Mouse (Mus musculus) limb, embryonic 15.5 days (tissue): ENCODE data around the gene Shisa8. TPM values are rescaled to one million over a fixed set of nuclear protein-coding genes. Genes with fewer than 3 reads are reported as not detected.

Experiments used
- ATAC-seq: fragments of 200-750 bp; cut with Nextera tagmentation; 2 replicates; pipeline ENCODE4 v1.8.0; 2017; ENCODE audit warnings: low read depth, moderate TSS enrichment; ENCODE audit not compliant: insufficient number of reproducible peaks, low FRiP score, low TSS enrichment
- H3K27ac ChIP-seq: fragments of 300-500 bp; sonication (generic); 2 replicates; pipeline ENCODE4 v1.5.1; 2015; ENCODE audit warnings: moderate library complexity, mild to moderate bottlenecking, inconsistent platforms
- H3K27me3 ChIP-seq: fragments of 300-500 bp; sonication (generic); 2 replicates; pipeline ENCODE4 v1.6.1; 2015; ENCODE audit warnings: inconsistent platforms
- H3K36me3 ChIP-seq: fragments of 300-500 bp; sonication (generic); 2 replicates; pipeline ENCODE4 v1.6.1; 2015; ENCODE audit warnings: inconsistent platforms
- H3K4me1 ChIP-seq: fragments of 300-500 bp; sonication (generic); 2 replicates; pipeline ENCODE4 v1.6.1; 2015; ENCODE audit warnings: inconsistent platforms
- H3K4me2 ChIP-seq: fragments of 300-500 bp; sonication (generic); 2 replicates; pipeline ENCODE4 v1.6.1; 2015; ENCODE audit warnings: mild to moderate bottlenecking, inconsistent platforms
- H3K4me3 ChIP-seq: fragments of 300-500 bp; sonication (generic); 2 replicates; pipeline ENCODE4 v1.5.1; 2015; ENCODE audit warnings: mild to moderate bottlenecking, inconsistent platforms
- H3K9ac ChIP-seq: fragments of 300-500 bp; sonication (generic); 2 replicates; pipeline ENCODE4 v1.6.1; 2015; ENCODE audit warnings: inconsistent platforms
- H3K9me3 ChIP-seq: fragments of 300-500 bp; sonication (generic); 2 replicates; pipeline ENCODE4 v1.6.1; 2016; ENCODE audit warnings: inconsistent platforms
- WGBS: fragments of 180-500 bp; shearing (Covaris S2); methylation state at CpG from one replicate; pipeline ENCODE4 v1.1.7; 2015; 5-methylcytosine and 5-hydroxymethylcytosine counted together
- polyA plus RNA-seq: library from polyadenylated mRNA; unstranded; fragments of >200 nt; fragmentation: Nextera tagmentation; extraction: Ambion mirVana; gene quantifications from 2 replicates; pipeline ENCODE4 v1.2.1, GENCODE M21; 2015

Gene Shisa8
- polyA plus RNA-seq, 1 experiment from 2014 or later = 0.40 TPM

DNA sequence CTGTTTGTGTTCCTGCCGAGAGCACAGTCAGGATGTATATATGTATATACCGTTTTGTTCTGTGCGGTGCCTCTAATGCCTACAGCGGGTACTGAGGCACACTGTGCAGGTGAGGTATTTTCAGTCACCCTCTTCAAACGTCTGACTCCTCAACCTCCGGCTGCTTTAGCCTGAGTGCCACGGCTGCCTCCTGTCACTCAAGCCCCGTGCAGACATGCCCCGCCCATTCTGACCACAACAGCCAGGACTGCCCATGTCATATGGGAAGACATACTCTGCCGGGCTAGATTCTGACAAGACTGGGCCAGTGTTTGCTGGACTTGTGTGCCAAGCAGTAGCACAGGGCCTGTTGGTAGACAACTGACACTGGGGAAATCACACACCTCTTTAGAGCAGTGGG lies 23.0 kb upstream of the Shisa8 start:
- no peak for ATAC-seq
- Histone ChIP-seq H3K4me2 (no peak overlapping the region), H3K36me3 (0 out of 2 replicates have a peak, but pooled peaks cover 12% of the 10 kb centered on the region), H3K9ac (no peak overlapping the region), H3K27me3 (no peaks in the 10 kb centered on the region), H3K4me1 (peaks cover 9% of the 10 kb centered on the region; the same call in 1 of the 2 replicates), H3K27ac (no peak overlapping the region), H3K4me3 (no peak overlapping the region), H3K9me3 (no peaks in the 10 kb centered on the region)
- 69% methylated on average over 10 of the region's 10 CpGs for WGBS

DNA sequence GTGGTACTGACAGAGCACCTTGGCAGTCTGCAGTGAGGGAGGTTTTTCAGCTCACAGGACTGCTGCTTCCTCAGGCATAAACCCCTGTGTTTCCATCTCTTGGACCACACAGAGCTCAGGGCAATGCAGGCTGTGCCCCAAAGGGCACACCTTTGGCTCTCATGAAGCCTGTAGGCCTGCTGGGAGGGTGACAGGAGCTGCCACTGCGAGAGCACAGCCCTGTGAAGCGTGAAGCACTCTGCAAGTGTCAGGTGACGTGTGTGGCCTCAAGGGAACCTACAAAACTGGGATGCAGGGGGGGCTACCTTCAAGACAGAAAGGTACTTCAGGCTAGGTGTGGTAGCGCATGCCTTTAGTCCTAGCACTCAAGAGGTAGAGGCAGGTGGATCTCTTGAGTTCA lies 20.0 kb upstream of the Shisa8 start:
- no peak overlapping the region for H3K9ac ChIP-seq
- 70% methylated on average over 4 of the region's 4 CpGs for WGBS
- H3K27me3 ChIP-seq = no peaks in the 10 kb centered on the region
- ATAC-seq = no peak
- H3K36me3 ChIP-seq = 0 out of 2 replicates have a peak, but pooled peaks cover 5% of the 10 kb centered on the region
- no peaks in the 10 kb centered on the region for H3K9me3 ChIP-seq
- H3K27ac ChIP-seq = no peak overlapping the region
- no peak overlapping the region for H3K4me2 ChIP-seq
- no peak overlapping the region for H3K4me3 ChIP-seq
- peaks cover 9% of the 10 kb centered on the region; the same call in 1 of the 2 replicates for H3K4me1 ChIP-seq

DNA sequence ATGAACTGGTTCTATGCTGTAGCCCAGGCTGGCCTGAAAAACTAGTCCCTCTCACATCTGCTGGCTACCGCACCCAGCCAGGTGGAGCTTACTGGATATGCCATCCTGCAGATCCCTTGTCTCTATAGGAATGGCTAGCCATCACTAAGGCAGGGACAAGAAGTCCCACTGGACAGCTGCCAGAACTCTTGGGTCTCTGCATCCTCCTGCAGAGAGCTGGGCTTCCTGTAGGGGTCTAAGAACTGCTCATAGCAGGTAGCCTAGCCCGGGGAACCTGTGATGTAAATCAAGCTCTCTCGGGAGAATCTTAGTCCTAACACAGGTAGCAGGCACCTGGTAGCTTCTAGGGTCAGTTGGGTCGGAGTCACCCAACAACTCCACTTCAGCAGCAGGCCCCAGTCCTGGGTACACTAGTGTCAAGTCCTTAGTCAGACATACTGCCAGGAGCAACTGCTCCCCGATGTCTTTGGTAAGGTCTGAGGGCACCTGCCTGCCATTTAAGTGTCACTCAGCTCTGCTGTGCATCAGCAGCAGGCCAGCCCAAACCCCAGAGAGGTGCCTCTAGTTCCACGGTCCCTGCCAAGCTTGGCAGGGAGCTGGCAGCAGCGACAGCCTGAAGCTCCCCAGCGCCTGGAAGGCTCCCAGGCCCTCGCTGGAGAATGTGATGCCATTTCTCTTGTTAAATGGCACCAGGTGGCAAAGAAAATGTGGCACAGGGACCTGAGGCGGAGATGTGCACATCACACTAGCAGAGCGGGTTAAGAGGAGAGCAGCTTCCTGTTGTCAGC lies 19.2 kb upstream of the Shisa8 start:
- WGBS = 56% methylated on average over 11 of the region's 11 CpGs
- no peak overlapping the region for H3K27ac ChIP-seq
- ATAC-seq = no peak

DNA sequence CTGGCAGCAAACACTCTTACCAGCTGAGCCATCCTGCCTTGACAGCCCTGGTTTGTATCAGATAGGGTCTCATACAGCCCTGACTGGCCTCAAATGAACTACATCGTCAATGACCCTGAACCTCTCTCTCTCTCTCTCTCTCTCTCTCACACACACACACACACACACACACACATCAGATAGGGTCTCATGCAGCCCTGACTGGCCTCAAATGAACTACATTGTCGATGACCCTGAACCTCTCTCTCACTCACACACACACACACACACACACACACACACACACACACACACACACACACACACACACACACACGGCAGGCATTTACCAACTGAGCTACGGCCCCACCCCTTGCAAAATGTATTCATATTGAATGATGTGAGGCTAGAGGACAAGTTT lies 18.5 kb upstream of the Shisa8 start:
- Histone ChIP-seq H3K9me3 (no peaks in the 10 kb centered on the region), H3K4me1 (peaks cover 9% of the 10 kb centered on the region; the same call in 1 of the 2 replicates), H3K36me3 (0 out of 2 replicates have a peak, but pooled peaks cover 5% of the 10 kb centered on the region), H3K27ac (no peak overlapping the region), H3K4me2 (no peak overlapping the region), H3K27me3 (no peaks in the 10 kb centered on the region), H3K4me3 (no peak overlapping the region), H3K9ac (no peak overlapping the region)
- ATAC-seq = no peak
- 85% methylated on average over 4 of the region's 4 CpGs for WGBS

More for the DNA sequence above, 19.2 kb upstream of the Shisa8 start:
- no peak overlapping the region for H3K9ac ChIP-seq
- no peaks in the 10 kb centered on the region for H3K27me3 ChIP-seq
- H3K4me3 ChIP-seq = no peak overlapping the region
- peaks cover 9% of the 10 kb centered on the region; the same call in 1 of the 2 replicates for H3K4me1 ChIP-seq
- H3K36me3 ChIP-seq = 0 out of 2 replicates have a peak, but pooled peaks cover 5% of the 10 kb centered on the region
- H3K9me3 ChIP-seq = no peaks in the 10 kb centered on the region
- no peak overlapping the region for H3K4me2 ChIP-seq

DNA sequence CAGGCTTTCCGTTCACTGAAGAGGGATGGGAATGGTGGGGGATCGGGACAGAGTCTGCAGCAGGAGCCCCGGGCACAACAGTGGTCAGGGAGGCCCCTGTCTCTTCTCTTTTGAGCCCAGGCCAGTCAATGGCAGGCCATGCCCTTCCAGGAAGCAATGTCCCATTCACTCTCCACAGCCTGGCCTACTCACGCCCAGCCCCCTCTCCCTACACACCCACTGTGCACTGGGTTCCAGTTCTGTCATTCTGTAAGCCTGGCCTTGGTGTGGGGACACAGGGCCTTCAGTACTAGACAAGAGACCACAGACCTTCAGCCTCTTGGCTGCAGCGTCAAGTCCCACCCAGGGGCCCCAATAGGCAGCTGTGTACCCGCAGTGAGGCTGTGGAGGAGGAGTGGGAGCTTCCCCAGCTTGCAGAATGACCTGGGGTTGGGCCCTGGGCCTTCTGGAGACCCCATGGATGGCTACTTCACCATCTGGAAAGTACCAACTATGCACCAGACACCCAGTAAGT lies 17.5 kb upstream of the Shisa8 start:
- Histone ChIP-seq H3K9me3 (no peaks in the 10 kb centered on the region), H3K36me3 (0 out of 2 replicates have a peak, but pooled peaks cover 5% of the 10 kb centered on the region), H3K27me3 (peaks cover 6% of the 10 kb centered on the region; the same call in 1 of the 2 replicates), H3K9ac (no peak overlapping the region), H3K4me3 (no peak overlapping the region), H3K4me2 (no peak overlapping the region), H3K27ac (no peak overlapping the region), H3K4me1 (peaks cover 5% of the 10 kb centered on the region; the same call in 1 of the 2 replicates)
- WGBS = 72% methylated on average over 6 of the region's 6 CpGs
- no peak for ATAC-seq

DNA sequence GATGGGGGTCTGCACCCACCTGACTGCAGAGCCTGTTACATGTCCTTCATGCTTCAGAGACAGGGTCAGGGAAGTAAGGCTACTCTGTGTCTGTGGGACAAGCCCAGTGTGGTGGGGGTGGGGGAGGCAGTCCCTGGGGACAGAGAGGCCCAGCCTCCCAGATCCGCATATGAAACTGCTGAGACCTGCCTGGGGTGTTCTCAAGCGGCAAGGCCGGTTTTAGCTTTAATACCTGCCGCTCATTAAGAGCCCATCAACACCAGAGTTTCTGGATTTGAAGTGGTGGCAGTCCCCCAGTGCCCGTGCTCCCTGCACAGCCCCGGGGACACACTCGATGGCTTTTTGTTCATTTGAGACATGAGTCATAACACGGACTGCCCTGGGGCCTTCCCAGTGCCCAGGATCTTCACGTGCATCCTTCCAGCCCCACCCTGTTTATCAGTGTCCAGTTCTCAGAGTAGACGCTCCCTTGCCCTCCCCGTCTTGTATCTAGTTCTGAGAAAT lies 17.0 kb upstream of the Shisa8 start:
- ATAC-seq = no peak
- H3K9ac ChIP-seq = no peak overlapping the region
- H3K4me1 ChIP-seq = peaks cover 7% of the 10 kb centered on the region; the same call in 1 of the 2 replicates
- H3K36me3 ChIP-seq = 0 out of 2 replicates have a peak, but pooled peaks cover 5% of the 10 kb centered on the region
- no peak overlapping the region for H3K4me2 ChIP-seq
- no peak overlapping the region for H3K4me3 ChIP-seq
- 24% methylated on average over 11 of the region's 11 CpGs for WGBS
- H3K27me3 ChIP-seq = peaks cover 11% of the 10 kb centered on the region
- no peaks in the 10 kb centered on the region for H3K9me3 ChIP-seq
- H3K27ac ChIP-seq = no peak overlapping the region

DNA sequence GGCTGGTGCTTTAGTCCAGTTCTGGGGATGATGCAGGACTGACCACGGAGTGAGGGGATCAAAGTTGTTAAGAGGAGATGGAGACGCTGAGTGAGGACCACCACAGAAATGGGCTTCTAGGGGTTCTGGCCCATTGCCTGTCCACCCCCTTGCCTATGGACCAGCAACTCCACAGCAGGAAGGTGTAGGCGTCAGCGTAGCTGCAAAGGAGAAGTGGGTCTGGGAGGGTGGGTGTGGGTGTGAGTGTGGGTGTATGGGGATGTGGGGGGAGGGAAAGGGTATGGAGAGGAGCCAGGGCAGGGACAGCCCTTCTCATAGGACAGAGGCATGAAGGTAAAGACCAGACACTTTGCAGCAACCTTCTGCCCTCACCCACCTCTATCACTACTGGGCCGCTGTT lies 13.2 kb upstream of the Shisa8 start:
- Histone ChIP-seq H3K9ac (no peak overlapping the region), H3K27me3 (peaks cover 33% of the 10 kb centered on the region), H3K27ac (no peak overlapping the region), H3K4me3 (no peak overlapping the region), H3K36me3 (no peaks in the 10 kb centered on the region), H3K4me2 (no peak overlapping the region), H3K9me3 (no peaks in the 10 kb centered on the region), H3K4me1 (peaks cover 13% of the 10 kb centered on the region)
- no peak for ATAC-seq
- WGBS = 81% methylated on average over 5 of the region's 5 CpGs

DNA sequence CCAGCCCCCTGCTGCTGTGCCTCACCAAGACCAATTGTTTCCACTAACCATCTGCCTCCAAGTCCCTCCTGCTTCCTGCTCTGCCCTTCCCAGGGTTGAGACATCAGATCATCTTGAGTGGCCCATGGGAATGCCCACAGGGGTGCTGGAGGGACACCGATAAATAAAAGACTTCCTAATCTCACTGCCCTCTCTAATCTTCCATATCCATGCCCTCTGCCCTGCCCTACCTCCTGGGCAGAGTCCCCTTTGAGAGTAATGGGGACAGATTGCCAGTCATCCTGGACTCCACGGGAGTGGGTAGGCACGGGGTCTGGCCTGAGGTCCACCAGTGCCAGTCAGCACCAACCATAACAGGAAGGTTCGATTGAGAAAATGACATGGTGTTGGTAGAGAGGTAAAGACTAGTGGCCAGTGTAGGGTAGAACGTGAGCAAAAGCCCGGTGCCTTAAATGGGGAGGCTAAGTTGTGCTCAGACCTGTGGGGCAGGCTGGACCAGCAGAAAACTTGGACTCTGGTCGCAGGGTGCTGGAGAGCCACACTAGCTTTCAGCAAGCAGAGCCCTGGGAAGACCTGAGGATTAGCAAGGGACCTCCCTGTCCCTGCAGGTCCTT lies 12.1 kb upstream of the Shisa8 start:
- Histone ChIP-seq H3K9me3 (no peaks in the 10 kb centered on the region), H3K27ac (no peak overlapping the region), H3K4me3 (peak overlapping the region; percentile 32), H3K9ac (no peak overlapping the region), H3K4me1 (peaks cover 13% of the 10 kb centered on the region), H3K36me3 (no peaks in the 10 kb centered on the region), H3K4me2 (peak overlapping the region; percentile 57), H3K27me3 (peaks cover 37% of the 10 kb centered on the region)
- WGBS = 37% methylated on average over 7 of the region's 7 CpGs
- ATAC-seq = no peak

DNA sequence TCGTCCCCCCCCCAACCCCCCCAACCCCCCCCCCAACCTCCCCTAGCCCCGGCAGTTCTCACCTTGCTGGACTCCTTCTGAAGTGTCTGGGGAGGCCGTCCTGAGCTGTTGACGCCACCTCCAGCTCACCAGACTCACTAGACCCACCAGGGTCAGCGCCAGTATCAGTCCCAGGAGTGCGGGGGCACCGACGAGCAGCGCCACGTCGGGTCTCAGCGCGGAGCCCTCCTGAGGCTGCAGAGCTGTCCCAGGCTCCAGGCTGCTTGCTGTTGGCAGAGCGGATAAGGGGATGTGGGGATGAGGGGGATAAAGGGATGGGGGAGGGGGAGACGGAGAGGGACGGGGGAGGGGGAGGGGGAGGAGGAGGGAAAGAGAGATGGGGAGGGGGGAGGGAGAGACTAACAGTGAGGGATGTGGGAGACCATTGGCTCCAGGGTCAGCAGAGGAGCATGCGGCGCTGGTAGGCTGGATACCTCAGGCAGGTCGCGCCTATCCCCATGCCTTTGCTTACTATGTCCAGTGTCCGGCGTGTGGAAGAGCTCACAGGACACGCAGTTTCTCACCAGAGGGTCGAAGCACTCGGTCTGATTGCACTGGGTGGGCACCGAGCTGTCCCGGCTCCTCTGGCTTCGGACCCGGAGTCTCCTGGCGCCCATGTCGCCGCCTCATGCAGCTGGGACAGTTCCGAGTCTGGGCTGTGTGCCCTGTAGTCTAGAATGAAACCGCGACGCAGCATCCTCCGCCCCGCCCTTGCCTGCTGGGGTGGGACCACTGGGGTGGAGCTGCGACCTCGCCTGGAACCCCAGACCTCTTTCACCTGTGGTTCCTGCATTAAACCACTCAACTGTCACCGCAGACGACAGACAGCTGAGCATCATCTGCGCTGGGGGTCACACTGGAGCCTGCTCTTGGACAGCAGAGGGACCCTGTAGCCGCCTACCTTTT lies 11.3 kb upstream of the Shisa8 start, which contains the start of gene Tnfrsf13c:
Gene Tnfrsf13c, minus strand, starts transcription at position 713 of the 945 bp plus-strand sequence.
- H3K9ac ChIP-seq = peak within 1 kb of the TSS; percentile 18; the same call in 1 of the 2 replicates
- no peaks in the 10 kb centered on the region for H3K36me3 ChIP-seq
- peaks cover 13% of the 10 kb centered on the region for H3K4me1 ChIP-seq
- ATAC-seq = no peak
- H3K27ac ChIP-seq = no peak within 1 kb of the TSS
- H3K27me3 ChIP-seq = peaks cover 37% of the 10 kb centered on the region
- peak within 1 kb of the TSS; percentile 57 for H3K4me2 ChIP-seq
- H3K9me3 ChIP-seq = no peaks in the 10 kb centered on the region
- 1% methylated on average over 39 of the region's 44 CpGs for whole genome bisulfite sequencing
- H3K4me3 ChIP-seq = peak within 1 kb of the TSS; percentile 32

DNA sequence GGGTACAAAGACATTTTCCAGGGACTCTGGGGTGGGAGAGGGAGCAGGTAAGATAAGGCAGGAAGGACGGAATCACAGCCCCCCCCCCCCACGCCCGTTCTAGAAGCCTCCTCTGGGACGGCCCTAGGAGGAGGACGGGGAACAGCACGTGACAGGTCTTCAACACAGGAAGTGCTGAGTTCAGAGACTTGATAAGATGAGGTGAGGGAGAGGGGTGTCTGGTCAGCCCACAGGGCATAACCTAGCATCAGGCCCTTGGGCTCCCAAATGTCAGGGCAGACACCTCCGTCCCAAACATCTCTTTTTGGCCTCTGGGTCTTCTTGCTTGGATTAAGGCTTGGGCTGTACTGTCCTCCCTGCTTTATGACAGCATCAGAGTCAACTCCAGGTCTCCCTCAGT lies 10.6 kb upstream of the Shisa8 start:
- 31% methylated on average over 7 of the region's 7 CpGs for WGBS
- Histone ChIP-seq H3K36me3 (no peaks in the 10 kb centered on the region), H3K4me1 (peaks cover 13% of the 10 kb centered on the region), H3K4me2 (no peak overlapping the region), H3K4me3 (no peak overlapping the region), H3K27me3 (peaks cover 37% of the 10 kb centered on the region), H3K9me3 (no peaks in the 10 kb centered on the region), H3K27ac (no peak overlapping the region), H3K9ac (no peak overlapping the region)
- ATAC-seq = no peak
